Comparison of ENCODE assay signal across 18 mouse cellular contexts in genomic region chr2:76099726-76100347, GRCm38 (mm10).
DNase-seq lines count a peak whose midpoint lies in the region; ATAC-seq and TF ChIP-seq lines count a peak whose summit lies in the region.
"Had no signal": no experiment of that assay in that cellular context is flagged by ENCODE, and none has a peak within 500 bp of the region (broad histone marks: within the 10 kb centered on the region; RNA-seq: fewer than 3 reads in every experiment).

No protein-coding gene starts in this region.

- no peak overlapping the region for H3K4me2 ChIP-seq in kidney, embryonic 14.5 days (replicated peaks; ENCODE audit: low read depth, low read length)
- H3K4me2 ChIP-seq in lung, embryonic 14.5 days = no peak overlapping the region
- H3K4me2 ChIP-seq in stomach, embryonic 15.5 days = no peak overlapping the region
- no peak overlapping the region for H3K4me2 ChIP-seq in midbrain, postnatal 0 days (ENCODE audit: low read depth, low read length, poor library complexity, severe bottlenecking)
- H3K4me2 ChIP-seq: forebrain, embryonic 15.5 days; hindbrain, embryonic 12.5 days had no signal

- no peak overlapping the region for H3K4me3 ChIP-seq in kidney, embryonic 14.5 days (ENCODE audit: low read length)
- no peak overlapping the region for H3K4me3 ChIP-seq in lung, embryonic 14.5 days (ENCODE audit: low read depth, low read length)
- H3K4me3 ChIP-seq in stomach, embryonic 15.5 days (replicated peaks) = no peak overlapping the region
- no peak overlapping the region for H3K4me3 ChIP-seq in midbrain, postnatal 0 days (ENCODE audit: low read depth, low read length)
- H3K4me3 ChIP-seq: forebrain, embryonic 15.5 days; heart, adult 2 months; hindbrain, embryonic 12.5 days; left cerebral cortex, adult 2 months had no signal

- no peak for DNase-seq in kidney, adult 9 months
- peak; percentile 92 for DNase-seq in lung, embryonic 14.5 days
- no peak for DNase-seq in lung, postnatal 14 days
- DNase-seq in lung, postnatal 4 days = peak; percentile 44 to 82
- DNase-seq in midbrain, postnatal 0 days (ENCODE audit: low spot score) = no peak
- DNase-seq: adrenal gland, adult 8-10 months; cerebellum, postnatal 10 days; gastrocnemius, postnatal 14 days; heart, adult 2 months; layer of hippocampus, adult 9-11 months; left cerebral cortex, postnatal 4 days; liver; thymus, postnatal 25 days had no signal

- H3K9me3 ChIP-seq in kidney, embryonic 14.5 days (ENCODE audit: control insufficient read depth, low read length) = no peaks in the 10 kb centered on the region
- H3K9me3 ChIP-seq in lung, embryonic 14.5 days (ENCODE audit: low read depth, low read length) = no peaks in the 10 kb centered on the region
- no peaks in the 10 kb centered on the region for H3K9me3 ChIP-seq in stomach, embryonic 15.5 days
- no peaks in the 10 kb centered on the region for H3K9me3 ChIP-seq in midbrain, postnatal 0 days (ENCODE audit: low read length)
- H3K9me3 ChIP-seq: forebrain, embryonic 15.5 days; hindbrain, embryonic 12.5 days had no signal

- peak overlapping the region; percentile 86; the same call in 1 of the 2 replicates for H3K27ac ChIP-seq in kidney, embryonic 14.5 days (ENCODE audit: low read depth, low read length)
- peak overlapping the region; percentile 91 for H3K27ac ChIP-seq in lung, embryonic 14.5 days (ENCODE audit: low read depth)
- peak overlapping the region; percentile 67 for H3K27ac ChIP-seq in stomach, embryonic 15.5 days
- H3K27ac ChIP-seq in midbrain, postnatal 0 days (ENCODE audit: low read depth, low read length) = no peak overlapping the region
- H3K27ac ChIP-seq: forebrain, embryonic 15.5 days; heart, adult 2 months; hindbrain, embryonic 12.5 days; left cerebral cortex, adult 2 months had no signal

- no peaks in the 10 kb centered on the region for H3K27me3 ChIP-seq in kidney, embryonic 14.5 days (ENCODE audit: control insufficient read depth, insufficient read depth, low read length)
- H3K27me3 ChIP-seq in lung, embryonic 14.5 days (ENCODE audit: insufficient read depth, low read length) = no peaks in the 10 kb centered on the region
- H3K27me3 ChIP-seq in stomach, embryonic 15.5 days (replicated peaks) = no peaks in the 10 kb centered on the region
- H3K27me3 ChIP-seq in midbrain, postnatal 0 days (ENCODE audit: insufficient read depth, low read length) = no peaks in the 10 kb centered on the region
- H3K27me3 ChIP-seq: forebrain, embryonic 15.5 days had no signal

- H3K4me1 ChIP-seq in kidney, embryonic 14.5 days (ENCODE audit: control insufficient read depth, insufficient read depth, low read length) = peaks cover 38% of the 10 kb centered on the region
- peaks cover 29% of the 10 kb centered on the region for H3K4me1 ChIP-seq in lung, embryonic 14.5 days (ENCODE audit: insufficient read depth)
- peaks cover 18% of the 10 kb centered on the region for H3K4me1 ChIP-seq in stomach, embryonic 15.5 days
- H3K4me1 ChIP-seq in midbrain, postnatal 0 days (ENCODE audit: insufficient read depth, low read length) = no peaks in the 10 kb centered on the region
- H3K4me1 ChIP-seq: forebrain, embryonic 15.5 days had no signal

- no peak overlapping the region for H3K9ac ChIP-seq in kidney, embryonic 14.5 days (ENCODE audit: low read depth, low read length)
- H3K9ac ChIP-seq in lung, embryonic 14.5 days = no peak overlapping the region
- H3K9ac ChIP-seq in stomach, embryonic 15.5 days = no peak overlapping the region
- H3K9ac ChIP-seq in midbrain, postnatal 0 days (replicated peaks; ENCODE audit: low read length, poor library complexity, severe bottlenecking) = no peak overlapping the region
- H3K9ac ChIP-seq: forebrain, embryonic 15.5 days; hindbrain, embryonic 12.5 days had no signal

- no peaks in the 10 kb centered on the region for H3K36me3 ChIP-seq in kidney, embryonic 14.5 days (ENCODE audit: control insufficient read depth, insufficient read depth, low read length)
- no peaks in the 10 kb centered on the region for H3K36me3 ChIP-seq in lung, embryonic 14.5 days (ENCODE audit: insufficient read depth)
- H3K36me3 ChIP-seq in stomach, embryonic 15.5 days = no peaks in the 10 kb centered on the region
- no peaks in the 10 kb centered on the region for H3K36me3 ChIP-seq in midbrain, postnatal 0 days (ENCODE audit: insufficient read depth, low read length)
- H3K36me3 ChIP-seq: forebrain, embryonic 15.5 days; hindbrain, embryonic 12.5 days had no signal

- 43% methylated on average over 9 of the region's 9 CpGs for WGBS in kidney, embryonic 14.5 days
- 32% methylated on average over 9 of the region's 9 CpGs for WGBS in lung, embryonic 14.5 days
- WGBS in stomach, embryonic 15.5 days = 41% methylated on average over 9 of the region's 9 CpGs
- 66% methylated on average over 9 of the region's 9 CpGs for WGBS in midbrain, postnatal 0 days

- no peak for TF ChIP-seq CTCF in lung, embryonic 14.5 days (IDR thresholded peaks at IDR 0.05; ENCODE audit: low read depth)
- no peak for TF ChIP-seq CTCF in midbrain, postnatal 0 days (IDR thresholded peaks at IDR 0.05)

- ATAC-seq in kidney, embryonic 14.5 days (ENCODE audit: low FRiP score, low TSS enrichment) = no peak; the same call in none of the 2 replicates
- ATAC-seq in lung, embryonic 14.5 days (ENCODE audit: insufficient read depth) = peak; percentile 87
- ATAC-seq in stomach, embryonic 15.5 days (ENCODE audit: insufficient read depth, low FRiP score, low read depth) = peak; percentile 57; the same call in 1 of the 2 replicates
- ATAC-seq in midbrain, postnatal 0 days (ENCODE audit: low FRiP score) = no peak
- ATAC-seq: forebrain, embryonic 15.5 days had no signal

Comparison
In these comparisons a context has a peak if more than half of its experiments do, and no peak if none do; other contexts are left out.
1. DNase-seq: peak in lung, embryonic 14.5 days (single experiment) and lung, postnatal 4 days (2 of 2); none in kidney, adult 9 months (single experiment), lung, postnatal 14 days (single experiment) and midbrain, postnatal 0 days (single experiment).
2. ATAC-seq: peak in lung, embryonic 14.5 days (single experiment) and stomach, embryonic 15.5 days (single experiment); none in kidney, embryonic 14.5 days (single experiment) and midbrain, postnatal 0 days (single experiment).